Mouse (Mus musculus) limb, embryonic 12.5 days (tissue): Measurements from ENCODE around the gene Fam136a. TPM values are rescaled to one million over a fixed set of nuclear protein-coding genes. Genes with fewer than 3 reads are reported as not detected.

Experiments
- ATAC-seq: fragments of 200-750 bp; cut with Nextera tagmentation; 2 replicates; pipeline ENCODE4 v1.8.0; 2017; ENCODE audit warnings: low read depth, moderate TSS enrichment; ENCODE audit not compliant: insufficient number of reproducible peaks, insufficient read depth, low FRiP score, low TSS enrichment
- H3K27ac ChIP-seq: fragments of 300-500 bp; sonication (generic); 2 replicates; pipeline ENCODE4 v1.5.1; 2016; ENCODE audit warnings: mild to moderate bottlenecking, moderate library complexity
- H3K27me3 ChIP-seq: fragments of 300-500 bp; sonication (generic); 2 replicates; pipeline ENCODE4 v1.6.1; 2016; ENCODE audit warnings: mild to moderate bottlenecking, moderate library complexity
- H3K36me3 ChIP-seq: fragments of 300-500 bp; sonication (generic); 2 replicates; pipeline ENCODE4 v1.6.1; 2016; ENCODE audit warnings: mild to moderate bottlenecking, moderate library complexity
- H3K4me1 ChIP-seq: fragments of 300-500 bp; sonication (generic); replicated peaks from 2 replicates; pipeline ENCODE4 v1.6.1; 2016
- H3K4me2 ChIP-seq: fragments of 300-500 bp; sonication (generic); 2 replicates; pipeline ENCODE4 v1.6.1; 2016; ENCODE audit warnings: mild to moderate bottlenecking, moderate library complexity
- H3K4me3 ChIP-seq: fragments of 300-500 bp; sonication (generic); replicated peaks from 2 replicates; pipeline ENCODE4 v1.5.1; 2016; ENCODE audit warnings: mild to moderate bottlenecking
- H3K9ac ChIP-seq: fragments of 300-500 bp; sonication (generic); replicated peaks from 2 replicates; pipeline ENCODE4 v1.6.1; 2016; ENCODE audit warnings: mild to moderate bottlenecking, moderate library complexity
- H3K9me3 ChIP-seq: fragments of 300-500 bp; sonication (generic); 2 replicates; pipeline ENCODE4 v1.6.1; 2016; ENCODE audit warnings: mild to moderate bottlenecking, moderate library complexity
- WGBS: fragments of 180-500 bp; shearing (Covaris S2); methylation state at CpG from one replicate; pipeline ENCODE4 v1.1.7; 2016; 5-methylcytosine and 5-hydroxymethylcytosine counted together
- polyA plus RNA-seq: library from polyadenylated mRNA; unstranded; fragments of >200 nt; fragmentation: Nextera tagmentation; extraction: Ambion mirVana; gene quantifications from 2 replicates; pipeline ENCODE4 v1.2.1, GENCODE M21; 2016

Gene Fam136a
- polyA plus RNA-seq, 1 experiment from 2014 or later, result 145 TPM

DNA sequence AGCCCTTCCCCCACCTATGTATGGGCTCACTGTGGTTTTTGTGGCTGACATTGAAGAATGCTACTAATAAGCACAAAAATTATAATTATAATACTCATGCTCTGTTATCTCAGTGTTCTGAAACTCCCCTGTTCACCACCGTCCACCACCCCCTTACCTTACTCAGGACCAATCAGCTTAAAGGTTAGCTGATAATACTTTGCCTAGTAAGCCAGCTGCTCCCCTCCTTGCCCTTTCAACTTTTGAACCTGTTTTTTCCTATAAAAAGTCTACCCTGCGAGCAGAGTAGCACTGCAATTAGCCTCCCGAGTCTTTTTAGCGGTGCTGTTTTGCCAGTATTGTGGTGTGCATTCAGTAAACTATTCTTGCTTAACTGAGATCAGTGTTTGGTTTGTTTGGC, 19.2 kb downstream of the Fam136a start:
- Histone ChIP-seq H3K9me3 (no peaks in the 10 kb centered on the region), H3K4me2 (no peak overlapping the region), H3K27ac (no peak overlapping the region), H3K4me3 (no peak overlapping the region), H3K36me3 (peaks cover 51% of the 10 kb centered on the region), H3K9ac (no peak overlapping the region), H3K4me1 (0 out of 2 replicates have a peak, but pooled peaks cover 2% of the 10 kb centered on the region), H3K27me3 (no peaks in the 10 kb centered on the region)
- ATAC-seq, result no peak
- WGBS, result 62% methylated on average over 4 of the region's 4 CpGs

DNA sequence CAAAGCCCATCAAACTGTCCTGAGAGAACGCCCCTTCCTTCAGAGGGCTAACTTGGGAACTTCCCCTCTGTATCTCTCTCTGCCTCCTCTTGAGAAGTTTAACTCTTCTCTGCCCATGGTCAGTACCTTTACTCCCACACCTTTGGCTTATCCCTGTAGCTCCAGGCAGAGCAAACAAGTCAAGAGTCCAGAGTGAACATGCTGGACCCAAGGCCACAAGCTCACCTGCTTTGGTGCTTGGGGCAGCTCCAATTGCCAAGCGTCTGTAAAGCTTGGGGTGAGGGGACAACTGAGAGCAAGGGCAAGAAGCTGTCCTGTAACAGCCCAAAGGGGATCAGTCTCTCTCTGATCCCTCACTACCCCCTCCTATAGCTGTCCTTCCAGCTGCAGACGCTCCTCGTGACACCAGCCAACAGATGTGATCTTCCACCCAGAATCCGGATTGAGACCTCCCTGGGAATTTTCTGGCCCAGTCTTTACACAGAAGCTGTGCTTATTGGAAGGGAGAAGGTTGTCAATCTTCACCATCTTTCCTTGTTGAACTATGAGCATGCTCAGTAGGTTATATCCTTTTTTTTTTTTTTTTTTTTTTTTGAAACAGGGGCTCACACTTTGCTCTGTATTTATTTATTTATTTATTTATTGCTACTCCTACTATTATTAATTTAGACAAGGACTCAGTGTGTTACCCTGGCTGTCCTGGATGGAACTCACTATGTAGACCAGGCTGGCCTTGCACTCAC, 20.1 kb downstream of the Fam136a start:
- 89% methylated on average over 5 of the region's 5 CpGs for WGBS
- no peak overlapping the region for H3K27ac ChIP-seq
- H3K9ac ChIP-seq, result no peak overlapping the region
- no peak overlapping the region for H3K4me2 ChIP-seq
- no peaks in the 10 kb centered on the region for H3K27me3 ChIP-seq
- ATAC-seq, result no peak
- 0 out of 2 replicates have a peak, but pooled peaks cover 2% of the 10 kb centered on the region for H3K4me1 ChIP-seq
- no peak overlapping the region for H3K4me3 ChIP-seq
- no peaks in the 10 kb centered on the region for H3K9me3 ChIP-seq
- H3K36me3 ChIP-seq, result peaks cover 55% of the 10 kb centered on the region

DNA sequence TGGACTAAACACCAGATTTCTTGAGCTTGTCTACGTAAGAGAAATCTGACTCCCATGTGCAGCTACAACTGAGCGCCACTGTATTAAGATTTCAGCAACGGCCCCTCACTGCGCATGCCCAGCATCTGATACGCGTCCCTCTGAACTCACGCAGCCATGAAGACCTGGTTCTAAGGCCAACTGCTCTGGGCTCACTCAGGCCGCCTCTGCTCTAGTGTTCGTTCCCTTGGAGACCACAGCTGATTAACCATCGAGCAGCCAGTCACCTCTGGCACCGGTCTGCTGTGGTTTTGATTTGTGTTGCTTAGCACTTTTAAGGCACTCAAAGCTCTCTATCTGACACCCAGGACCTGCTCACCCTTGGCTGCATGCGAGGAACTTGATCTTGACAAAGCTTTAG, 21.9 kb downstream of the Fam136a start:
- Histone ChIP-seq H3K36me3 (peaks cover 69% of the 10 kb centered on the region), H3K9ac (no peak overlapping the region), H3K4me1 (0 out of 2 replicates have a peak, but pooled peaks cover 2% of the 10 kb centered on the region), H3K27ac (no peak overlapping the region), H3K9me3 (no peaks in the 10 kb centered on the region), H3K4me3 (no peak overlapping the region), H3K27me3 (no peaks in the 10 kb centered on the region), H3K4me2 (no peak overlapping the region)
- 87% methylated on average over 12 of the region's 12 CpGs for WGBS
- ATAC-seq, result no peak

DNA sequence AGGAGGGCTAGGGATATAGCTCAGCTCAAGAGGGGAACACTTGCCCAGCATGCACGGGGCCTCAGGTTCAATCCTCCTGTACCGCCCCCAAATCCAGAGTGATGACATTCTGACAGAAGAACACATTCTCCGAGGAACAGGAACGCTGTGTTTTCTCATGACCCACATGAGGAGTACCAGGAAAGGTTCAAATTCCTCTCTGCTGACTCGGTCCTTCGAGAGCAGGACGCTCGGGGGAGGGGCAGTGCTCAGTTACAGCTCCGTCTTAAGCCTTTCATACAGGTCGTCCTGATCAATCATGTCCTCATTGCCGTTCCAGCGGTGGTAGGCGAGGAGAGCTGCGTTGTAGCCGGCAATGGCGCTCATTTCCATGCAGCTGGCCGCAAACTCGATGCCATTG, 23.0 kb downstream of the Fam136a start:
- no peak overlapping the region for H3K27ac ChIP-seq
- no peak overlapping the region for H3K9ac ChIP-seq
- H3K9me3 ChIP-seq, result no peaks in the 10 kb centered on the region
- no peak for ATAC-seq
- H3K36me3 ChIP-seq, result peaks cover 78% of the 10 kb centered on the region
- 80% methylated on average over 18 of the region's 18 CpGs for whole genome bisulfite sequencing
- no peak overlapping the region for H3K4me3 ChIP-seq
- no peaks in the 10 kb centered on the region for H3K27me3 ChIP-seq
- H3K4me1 ChIP-seq, result no peaks in the 10 kb centered on the region
- no peak overlapping the region for H3K4me2 ChIP-seq

- ATAC-seq, result no peak
- 94% methylated on average over 5 of the region's 5 CpGs for WGBS
- Histone ChIP-seq H3K4me1 (peaks cover 17% of the 10 kb centered on the region), H3K27me3 (no peaks in the 10 kb centered on the region), H3K36me3 (peaks cover 75% of the 10 kb centered on the region), H3K27ac (no peak overlapping the region), H3K9ac (no peak overlapping the region), H3K4me3 (no peak overlapping the region), H3K9me3 (no peaks in the 10 kb centered on the region), H3K4me2 (no peak overlapping the region)
These were observed 25.9 kb downstream of the Fam136a start for GRCm38 (mm10) chr6:86391326-86391725.

GRCm38 (mm10) chr6:86393187-86393586, 27.7 kb downstream of the Fam136a start:
- Histone ChIP-seq H3K4me1 (peaks cover 23% of the 10 kb centered on the region), H3K4me2 (no peak overlapping the region), H3K9ac (no peak overlapping the region), H3K4me3 (no peak overlapping the region), H3K27ac (no peak overlapping the region), H3K27me3 (no peaks in the 10 kb centered on the region), H3K36me3 (peaks cover 58% of the 10 kb centered on the region), H3K9me3 (no peaks in the 10 kb centered on the region)
- no peak for ATAC-seq
- WGBS, result 93% methylated on average over 1 of the region's 1 CpGs

- Histone ChIP-seq H3K9ac (no peak overlapping the region), H3K4me1 (peaks cover 23% of the 10 kb centered on the region), H3K27ac (no peak overlapping the region), H3K36me3 (peaks cover 48% of the 10 kb centered on the region), H3K9me3 (no peaks in the 10 kb centered on the region), H3K4me2 (no peak overlapping the region), H3K27me3 (no peaks in the 10 kb centered on the region), H3K4me3 (no peak overlapping the region)
- 91% methylated on average over 17 of the region's 17 CpGs for WGBS
- no peak for ATAC-seq
These were observed 28.8 kb downstream of the Fam136a start for GRCm38 (mm10) chr6:86394078-86394720.

GRCm38 (mm10) chr6:86395021-86395420, 29.6 kb downstream of the Fam136a start:
- WGBS, result 83% methylated on average over 9 of the region's 9 CpGs

DNA sequence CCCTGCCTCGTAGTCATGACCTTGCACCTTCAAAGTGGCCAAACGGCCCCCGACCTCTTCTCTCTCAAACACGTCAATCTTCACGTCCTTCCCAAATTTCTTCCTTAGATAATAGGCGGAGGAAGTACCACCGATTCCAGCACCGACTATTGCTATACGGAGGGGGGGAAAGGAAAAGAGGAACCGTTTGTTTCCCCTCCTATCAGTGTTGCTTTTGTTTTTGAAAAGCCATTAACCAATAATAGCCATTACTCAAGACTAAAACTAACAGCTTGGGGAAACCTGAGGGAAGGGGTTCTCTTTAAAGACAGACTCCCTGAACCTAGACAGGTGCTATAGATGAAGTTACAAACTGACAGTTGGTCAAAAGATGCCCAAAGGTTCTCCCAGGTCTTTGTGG, 30.5 kb downstream of the Fam136a start:
- peaks cover 23% of the 10 kb centered on the region for H3K4me1 ChIP-seq
- H3K27me3 ChIP-seq, result 0 out of 2 replicates have a peak, but pooled peaks cover 3% of the 10 kb centered on the region
- H3K36me3 ChIP-seq, result peaks cover 30% of the 10 kb centered on the region
- peak overlapping the region; percentile 87; the same call in 1 of the 2 replicates for H3K27ac ChIP-seq
- H3K9ac ChIP-seq, result peak overlapping the region; percentile 81
- 39% methylated on average over 10 of the region's 10 CpGs for WGBS
- ATAC-seq, result no peak
- H3K4me3 ChIP-seq, result peak overlapping the region; percentile 87
- H3K4me2 ChIP-seq, result peak overlapping the region; percentile 90
- no peaks in the 10 kb centered on the region for H3K9me3 ChIP-seq

More at GRCm38 (mm10) chr6:86395021-86395420, 29.6 kb downstream of the Fam136a start:
- no peak for ATAC-seq
- Histone ChIP-seq H3K4me1 (peaks cover 23% of the 10 kb centered on the region), H3K4me2 (peak overlapping the region; percentile 90; the same call in 1 of the 2 replicates), H3K36me3 (peaks cover 40% of the 10 kb centered on the region), H3K9me3 (no peaks in the 10 kb centered on the region), H3K27me3 (0 out of 2 replicates have a peak, but pooled peaks cover 2% of the 10 kb centered on the region), H3K27ac (no peak overlapping the region), H3K4me3 (no peak overlapping the region; the same call in 1 of the 2 replicates), H3K9ac (no peak overlapping the region)

DNA sequence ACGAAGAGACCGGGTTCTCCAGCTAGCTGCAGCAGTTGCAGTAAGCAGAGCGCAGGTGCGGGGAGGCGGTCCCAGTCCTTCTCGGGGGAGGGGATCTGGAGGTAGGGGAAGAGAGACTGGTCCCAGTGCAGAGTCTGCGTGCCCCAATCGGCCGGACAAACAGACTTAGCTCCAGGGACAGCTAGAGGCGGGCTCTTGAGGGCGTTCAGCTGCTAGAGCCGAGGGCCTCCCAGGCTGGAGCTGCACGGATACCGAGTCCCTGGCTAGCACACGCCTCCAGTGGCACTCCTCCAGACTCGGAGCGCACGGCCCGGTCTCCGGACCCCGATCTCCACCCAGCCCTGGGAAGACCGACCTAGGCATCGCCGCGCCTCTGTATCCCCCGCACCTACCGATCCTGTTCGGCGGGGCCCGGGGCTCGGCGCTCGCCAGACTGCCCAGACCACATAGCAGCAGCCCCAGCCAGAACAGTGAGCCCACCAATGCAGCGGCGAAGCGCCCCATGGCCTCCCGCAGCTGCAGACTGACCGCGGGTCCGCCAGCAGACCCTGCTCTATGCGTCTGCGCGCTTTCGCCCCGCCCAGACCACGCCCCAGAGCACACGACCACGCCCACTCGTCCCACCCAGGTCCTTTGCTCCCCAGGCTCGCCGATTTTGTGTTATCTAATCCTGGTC, 31.3 kb downstream of the Fam136a start, which contains the start of gene Pcyox1:
Gene Pcyox1, minus strand, starts transcription at position 574 of the 676 bp plus-strand sequence.
- peaks cover 23% of the 10 kb centered on the region for H3K36me3 ChIP-seq
- peak within 1 kb of the TSS; percentile 81 for H3K9ac ChIP-seq
- H3K4me2 ChIP-seq, result peak within 1 kb of the TSS; percentile 90
- peak within 1 kb of the TSS; percentile 87 for H3K4me3 ChIP-seq
- WGBS, result under 1% methylated on average over 51 of the region's 51 CpGs
- ATAC-seq, result peak; percentile 93
- H3K27ac ChIP-seq, result peak within 1 kb of the TSS; percentile 87
- no peaks in the 10 kb centered on the region for H3K9me3 ChIP-seq
- H3K27me3 ChIP-seq, result 0 out of 2 replicates have a peak, but pooled peaks cover 3% of the 10 kb centered on the region
- peaks cover 23% of the 10 kb centered on the region for H3K4me1 ChIP-seq
